Mouse (Mus musculus): ENCODE measurements around the gene Tcea2. TPM values are rescaled to one million over a fixed set of nuclear protein-coding genes. Genes with fewer than 3 reads are reported as not detected.

Gene Tcea2
- polyA plus RNA-seq, 1 experiment, result 4.4 TPM

- no peaks in the 10 kb centered on the region for H3K4me1 ChIP-seq (ENCODE audit: control insufficient read depth, insufficient read depth, low read length)
- no peak overlapping the region for H3K27ac ChIP-seq (ENCODE audit: insufficient read depth, low read depth, low read length)
- TF ChIP-seq POLR2A (IDR thresholded peaks at IDR 0.05; ENCODE audit: borderline replicate concordance, low read depth, low read length), result no peak
- no peak for TF ChIP-seq CTCF (IDR thresholded peaks at IDR 0.05; ENCODE audit: low read depth, low read length)
- H3K4me3 ChIP-seq (ENCODE audit: insufficient read depth, low read length), result no peak overlapping the region
Measured at GRCm38 (mm10) chr2:181727659-181728262, 47.7 kb downstream of the Tcea2 start.

GRCm38 (mm10) chr2:181730051-181730450, 49.9 kb downstream of the Tcea2 start:
- TF ChIP-seq CTCF (IDR thresholded peaks at IDR 0.05; ENCODE audit: low read depth, low read length) (no peak), POLR2A (IDR thresholded peaks at IDR 0.05; ENCODE audit: borderline replicate concordance, low read depth, low read length) (no peak)

More at GRCm38 (mm10) chr2:181730051-181730450, 49.9 kb downstream of the Tcea2 start:
- H3K4me1 ChIP-seq (ENCODE audit: control insufficient read depth, insufficient read depth, low read length), result no peaks in the 10 kb centered on the region
- H3K4me3 ChIP-seq (ENCODE audit: insufficient read depth, low read length), result no peak overlapping the region
- no peak overlapping the region for H3K27ac ChIP-seq (ENCODE audit: insufficient read depth, low read depth, low read length)

Other genes with a start within 250 kb of the Tcea2 start
- 0.11 and 0.55 TPM in 2 replicates for gene Zbtb46, start 220.9 kb upstream of the Tcea2 start, polyA plus RNA-seq (2012; ENCODE audit: insufficient read depth, insufficient read length, missing spikeins)
- not detected in 2 replicates for gene Abhd16b, start 187.1 kb upstream of the Tcea2 start, polyA plus RNA-seq (2012; ENCODE audit: insufficient read depth, insufficient read length, missing spikeins)
- 61.9 and 65.6 TPM in 2 replicates for gene Tpd52l2, start 183.2 kb upstream of the Tcea2 start, polyA plus RNA-seq (2012; ENCODE audit: insufficient read depth, insufficient read length, missing spikeins)
- gene Dnajc5, start 159.8 kb upstream of the Tcea2 start, polyA plus RNA-seq (2012; ENCODE audit: insufficient read depth, insufficient read length, missing spikeins), result 66.3 and 71.7 TPM in 2 replicates
- gene Uckl1, start 95.4 kb upstream of the Tcea2 start, polyA plus RNA-seq (2012; ENCODE audit: insufficient read depth, insufficient read length, missing spikeins), result 108 and 113 TPM in 2 replicates
- 38.1 and 45.7 TPM in 2 replicates for gene Prpf6, start 88.4 kb upstream of the Tcea2 start, polyA plus RNA-seq (2012; ENCODE audit: insufficient read depth, insufficient read length, missing spikeins)
- gene Zfp512b, start 87.5 kb upstream of the Tcea2 start, polyA plus RNA-seq (2012; ENCODE audit: insufficient read depth, insufficient read length, missing spikeins), result 18.6 and 23.0 TPM in 2 replicates
- gene Samd10, start 81.1 kb upstream of the Tcea2 start, polyA plus RNA-seq (2012; ENCODE audit: insufficient read depth, insufficient read length, missing spikeins), result 5.0 and 5.3 TPM in 2 replicates
- gene Gm29797, start 23.3 kb upstream of the Tcea2 start, polyA plus RNA-seq (2012; ENCODE audit: insufficient read depth, insufficient read length, missing spikeins), result not detected in 2 replicates
- not detected in 2 replicates for gene Sox18, start 8.7 kb upstream of the Tcea2 start, polyA plus RNA-seq (2012; ENCODE audit: insufficient read depth, insufficient read length, missing spikeins)
- gene Rgs19, start 13.7 kb downstream of the Tcea2 start, polyA plus RNA-seq (2012; ENCODE audit: insufficient read depth, insufficient read length, missing spikeins), result 155 and 173 TPM in 2 replicates
- not detected in 2 replicates for gene Lkaaear1, start 18.1 kb downstream of the Tcea2 start, polyA plus RNA-seq (2012; ENCODE audit: insufficient read depth, insufficient read length, missing spikeins)
- not detected in 2 replicates for gene Oprl1, start 34.7 kb downstream of the Tcea2 start, polyA plus RNA-seq (2012; ENCODE audit: insufficient read depth, insufficient read length, missing spikeins)
- gene Myt1, start 83.0 kb downstream of the Tcea2 start, polyA plus RNA-seq (2012; ENCODE audit: insufficient read depth, insufficient read length, missing spikeins), result not detected in 2 replicates
- 48.2 and 53.6 TPM in 2 replicates for gene Pcmtd2, start 157.5 kb downstream of the Tcea2 start, polyA plus RNA-seq (2012; ENCODE audit: insufficient read depth, insufficient read length, missing spikeins)
- 15.7 and 16.6 TPM in 2 replicates for gene Polr3k, start 184.0 kb downstream of the Tcea2 start, polyA plus RNA-seq (2012; ENCODE audit: insufficient read depth, insufficient read length, missing spikeins)

Data from bone marrow macrophage, adult 2 months (primary cell).